Mouse (Mus musculus) liver, embryonic 13.5 days (tissue): Measurements from ENCODE around the gene Thada. TPM values are rescaled to one million over a fixed set of nuclear protein-coding genes. Genes with fewer than 3 reads are reported as not detected.

ENCODE experiments used
- ATAC-seq: fragments of 200-750 bp; cut with Nextera tagmentation; 2 replicates; pipeline ENCODE4 v1.8.0; 2017; ENCODE audit warnings: low read depth, mild to moderate bottlenecking, moderate number of reproducible peaks, moderate library complexity
- DNase-seq: peaks from one replicate; pipeline ENCODE4 v3.0.0; 2022
- H3K27ac ChIP-seq: fragments of 300-500 bp; sonication (generic); 2 replicates; pipeline ENCODE4 v1.5.1; 2015; ENCODE audit warnings: moderate library complexity, mild to moderate bottlenecking, inconsistent platforms
- H3K27me3 ChIP-seq: fragments of 300-500 bp; sonication (generic); 2 replicates; pipeline ENCODE4 v1.6.1; 2015; ENCODE audit warnings: mild to moderate bottlenecking, inconsistent platforms
- H3K36me3 ChIP-seq: fragments of 300-500 bp; sonication (generic); 2 replicates; pipeline ENCODE4 v1.6.1; 2015; ENCODE audit warnings: mild to moderate bottlenecking, inconsistent platforms
- H3K4me1 ChIP-seq: fragments of 300-500 bp; sonication (generic); replicated peaks from 2 replicates; pipeline ENCODE4 v1.6.1; 2015; ENCODE audit warnings: inconsistent platforms
- H3K4me2 ChIP-seq: fragments of 300-500 bp; sonication (generic); 2 replicates; pipeline ENCODE4 v1.6.1; 2015; ENCODE audit warnings: inconsistent platforms, mild to moderate bottlenecking, moderate library complexity
- H3K4me3 ChIP-seq: fragments of 300-500 bp; sonication (generic); replicated peaks from 2 replicates; pipeline ENCODE4 v1.5.1; 2015; ENCODE audit warnings: mild to moderate bottlenecking, inconsistent platforms
- H3K9ac ChIP-seq: fragments of 300-500 bp; sonication (generic); 2 replicates; pipeline ENCODE4 v1.6.1; 2015; ENCODE audit warnings: mild to moderate bottlenecking, inconsistent platforms
- H3K9me3 ChIP-seq: fragments of 300-500 bp; sonication (generic); replicated peaks from 2 replicates; pipeline ENCODE4 v1.6.1; 2016; ENCODE audit warnings: inconsistent platforms
- WGBS: fragments of 180-500 bp; shearing (Covaris S2); methylation state at CpG from one replicate; pipeline ENCODE4 v1.1.7; 2015; ENCODE audit not compliant: insufficient replicate concordance; 5-methylcytosine and 5-hydroxymethylcytosine counted together
- polyA plus RNA-seq: library from polyadenylated mRNA; unstranded; fragments of >200 nt; fragmentation: Nextera tagmentation; extraction: Ambion mirVana; gene quantifications from 2 replicates; pipeline ENCODE4 v1.2.1, GENCODE M21; 2015

Gene Thada
- polyA plus RNA-seq, 1 experiment from 2014 or later, result 3.0 TPM

- no peaks in the 10 kb centered on the region for H3K9me3 ChIP-seq
- DNase-seq (no peak), ATAC-seq (no peak)
- no peaks in the 10 kb centered on the region for H3K27me3 ChIP-seq
- H3K4me2 ChIP-seq, result no peak overlapping the region
- H3K27ac ChIP-seq, result no peak overlapping the region
- no peaks in the 10 kb centered on the region for H3K4me1 ChIP-seq
- H3K9ac ChIP-seq, result no peak overlapping the region
- 62% methylated on average over 3 of the region's 3 CpGs for WGBS
- H3K4me3 ChIP-seq, result no peak overlapping the region
- no peaks in the 10 kb centered on the region for H3K36me3 ChIP-seq
Measured at GRCm38 (mm10) chr17:84497972-84498604, 32.1 kb upstream of the Thada start.

GRCm38 (mm10) chr17:84497559-84497958, 31.6 kb upstream of the Thada start:
- H3K27ac ChIP-seq, result no peak overlapping the region
- no peaks in the 10 kb centered on the region for H3K4me1 ChIP-seq
- DNase-seq (no peak), ATAC-seq (no peak)
- WGBS, result 56% methylated on average over 2 of the region's 2 CpGs
- no peaks in the 10 kb centered on the region for H3K9me3 ChIP-seq
- no peak overlapping the region for H3K4me2 ChIP-seq
- no peaks in the 10 kb centered on the region for H3K27me3 ChIP-seq
- H3K36me3 ChIP-seq, result no peaks in the 10 kb centered on the region
- H3K9ac ChIP-seq, result no peak overlapping the region
- no peak overlapping the region for H3K4me3 ChIP-seq

GRCm38 (mm10) chr17:84497026-84497425, 31.0 kb upstream of the Thada start:
- H3K4me1 ChIP-seq, result no peaks in the 10 kb centered on the region
- no peak for ATAC-seq
- 76% methylated on average over 5 of the region's 5 CpGs for WGBS

GRCm38 (mm10) chr17:84492255-84492880, 26.4 kb upstream of the Thada start:
- Histone ChIP-seq H3K27me3 (no peaks in the 10 kb centered on the region), H3K4me3 (no peak overlapping the region), H3K27ac (no peak overlapping the region), H3K9me3 (no peaks in the 10 kb centered on the region), H3K4me2 (no peak overlapping the region), H3K36me3 (no peaks in the 10 kb centered on the region), H3K9ac (no peak overlapping the region), H3K4me1 (no peaks in the 10 kb centered on the region)
- DNase-seq, result no peak
- ATAC-seq, result no peak
- WGBS, result 33% methylated on average over 5 of the region's 5 CpGs

More at GRCm38 (mm10) chr17:84497026-84497425, 31.0 kb upstream of the Thada start:
- no peak overlapping the region for H3K9ac ChIP-seq
- DNase-seq, result no peak
- H3K4me3 ChIP-seq, result no peak overlapping the region
- H3K9me3 ChIP-seq, result no peaks in the 10 kb centered on the region
- H3K27ac ChIP-seq, result no peak overlapping the region
- H3K36me3 ChIP-seq, result no peaks in the 10 kb centered on the region
- no peak overlapping the region for H3K4me2 ChIP-seq
- H3K27me3 ChIP-seq, result no peaks in the 10 kb centered on the region

GRCm38 (mm10) chr17:84487415-84487814, 21.4 kb upstream of the Thada start:
- no peak for DNase-seq
- Histone ChIP-seq H3K27ac (no peak overlapping the region), H3K4me2 (no peak overlapping the region), H3K36me3 (no peaks in the 10 kb centered on the region), H3K4me1 (no peaks in the 10 kb centered on the region), H3K9me3 (no peaks in the 10 kb centered on the region), H3K27me3 (no peaks in the 10 kb centered on the region), H3K9ac (no peak overlapping the region), H3K4me3 (no peak overlapping the region)
- WGBS, result 66% methylated on average over 2 of the region's 2 CpGs
- no peak for ATAC-seq

- DNase-seq (no peak), ATAC-seq (no peak)
- Histone ChIP-seq H3K9ac (no peak overlapping the region), H3K9me3 (no peaks in the 10 kb centered on the region), H3K4me1 (no peaks in the 10 kb centered on the region), H3K36me3 (no peaks in the 10 kb centered on the region), H3K4me2 (no peak overlapping the region), H3K4me3 (no peak overlapping the region), H3K27ac (no peak overlapping the region), H3K27me3 (no peaks in the 10 kb centered on the region)
- WGBS, result 48% methylated on average over 6 of the region's 6 CpGs
Measured at GRCm38 (mm10) chr17:84483673-84484320, 17.8 kb upstream of the Thada start.

GRCm38 (mm10) chr17:84482831-84483230, 16.8 kb upstream of the Thada start:
- H3K9me3 ChIP-seq, result no peaks in the 10 kb centered on the region
- no peak for ATAC-seq
- H3K4me2 ChIP-seq, result no peak overlapping the region
- DNase-seq, result no peak
- no peaks in the 10 kb centered on the region for H3K27me3 ChIP-seq
- no peaks in the 10 kb centered on the region for H3K4me1 ChIP-seq
- H3K27ac ChIP-seq, result no peak overlapping the region
- WGBS, result 66% methylated on average over 3 of the region's 3 CpGs
- H3K4me3 ChIP-seq, result no peak overlapping the region
- no peak overlapping the region for H3K9ac ChIP-seq
- H3K36me3 ChIP-seq, result no peaks in the 10 kb centered on the region

- DNase-seq (no peak), ATAC-seq (no peak)
- WGBS, result 50% methylated on average over 15 of the region's 15 CpGs
- Histone ChIP-seq H3K27me3 (no peaks in the 10 kb centered on the region), H3K4me2 (no peak overlapping the region), H3K9me3 (no peaks in the 10 kb centered on the region), H3K36me3 (no peaks in the 10 kb centered on the region), H3K9ac (no peak overlapping the region), H3K4me1 (no peaks in the 10 kb centered on the region), H3K4me3 (no peak overlapping the region), H3K27ac (no peak overlapping the region)
Measured at GRCm38 (mm10) chr17:84480464-84481355, 14.7 kb upstream of the Thada start.

GRCm38 (mm10) chr17:84478276-84478675, 12.3 kb upstream of the Thada start:
- H3K9me3 ChIP-seq, result no peaks in the 10 kb centered on the region
- H3K27ac ChIP-seq, result no peak overlapping the region
- 66% methylated on average over 4 of the region's 4 CpGs for WGBS
- no peak for ATAC-seq
- no peaks in the 10 kb centered on the region for H3K36me3 ChIP-seq
- no peak overlapping the region for H3K4me2 ChIP-seq
- no peaks in the 10 kb centered on the region for H3K4me1 ChIP-seq
- no peak overlapping the region for H3K4me3 ChIP-seq
- H3K27me3 ChIP-seq, result no peaks in the 10 kb centered on the region
- DNase-seq, result no peak
- H3K9ac ChIP-seq, result no peak overlapping the region

- Histone ChIP-seq H3K27me3 (no peaks in the 10 kb centered on the region), H3K4me2 (no peak overlapping the region), H3K4me3 (no peak overlapping the region), H3K9me3 (no peaks in the 10 kb centered on the region), H3K27ac (no peak overlapping the region), H3K9ac (no peak overlapping the region), H3K36me3 (no peaks in the 10 kb centered on the region), H3K4me1 (no peaks in the 10 kb centered on the region)
- 74% methylated on average over 5 of the region's 5 CpGs for WGBS
- DNase-seq (no peak), ATAC-seq (no peak)
Measured at GRCm38 (mm10) chr17:84477176-84477575, 11.2 kb upstream of the Thada start.

- no peak for ATAC-seq
- DNase-seq, result no peak
- no peaks in the 10 kb centered on the region for H3K9me3 ChIP-seq
Measured at GRCm38 (mm10) chr17:84474312-84474711, 8.3 kb upstream of the Thada start.

More at GRCm38 (mm10) chr17:84474312-84474711, 8.3 kb upstream of the Thada start:
- Histone ChIP-seq H3K4me3 (no peak overlapping the region), H3K4me2 (no peak overlapping the region), H3K27ac (no peak overlapping the region), H3K27me3 (no peaks in the 10 kb centered on the region), H3K9ac (no peak overlapping the region), H3K36me3 (no peaks in the 10 kb centered on the region), H3K4me1 (no peaks in the 10 kb centered on the region)
- WGBS, result 58% methylated on average over 4 of the region's 4 CpGs
